Mouse (Mus musculus): Measurements from ENCODE around the gene Eif4a1. TPM values are rescaled to one million over a fixed set of nuclear protein-coding genes. Genes with fewer than 3 reads are reported as not detected.
A peak's percentile ranks its signal among the peaks of the same experiment; 100 is the strongest.

Gene Eif4a1
- polyA plus RNA-seq (2014; fragmentation: Nextera tagmentation; extraction: Ambion mirVana): 729 and 1,177 TPM in 2 replicates

DNA sequence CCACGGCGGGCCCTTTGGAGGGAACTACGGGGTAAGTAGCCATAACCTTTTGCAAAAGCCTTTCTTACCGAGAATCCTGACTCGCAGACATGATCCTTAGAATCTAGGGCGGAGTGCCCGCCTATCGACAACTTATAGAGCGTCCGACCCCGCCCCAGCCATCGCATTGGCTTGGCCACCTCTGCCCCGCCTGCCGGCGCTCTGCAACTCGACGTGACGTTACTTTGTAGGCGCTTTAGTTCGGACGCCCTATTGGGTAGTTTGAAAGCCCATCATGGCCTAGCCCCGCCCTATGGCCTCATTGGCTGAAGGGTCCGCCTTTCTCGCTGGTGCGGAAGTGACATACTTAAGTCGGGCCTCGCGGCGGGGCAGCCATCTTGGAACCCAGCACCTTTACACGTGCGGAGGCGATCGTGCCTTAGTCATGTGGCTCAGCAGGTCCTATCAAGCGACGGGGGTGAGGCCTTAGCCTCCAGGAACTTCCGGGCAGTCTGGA lies at the start of gene Eif4a1:
TSS of gene Eif4a1 (minus strand) at position 213 of the 496 bp plus-strand sequence.
- Histone ChIP-seq H3K27me3 (ENCODE audit: control insufficient read depth, insufficient read depth, low read length) (no peaks in the 10 kb centered on the region), H3K4me2 (replicated peaks; ENCODE audit: low read depth, low read length) (peak within 1 kb of the TSS; percentile 65), H3K9ac (ENCODE audit: low read depth, low read length) (peak within 1 kb of the TSS; percentile 100), H3K27ac (ENCODE audit: low read depth, low read length) (peak within 1 kb of the TSS; percentile 97), H3K4me3 (ENCODE audit: low read length) (peak within 1 kb of the TSS; percentile 100), H3K9me3 (ENCODE audit: control insufficient read depth, low read length) (no peaks in the 10 kb centered on the region), H3K36me3 (ENCODE audit: control insufficient read depth, insufficient read depth, low read length) (peaks cover 78% of the 10 kb centered on the region), H3K4me1 (ENCODE audit: control insufficient read depth, insufficient read depth, low read length) (peaks cover 9% of the 10 kb centered on the region; the same call in 1 of the 2 replicates)
- under 1% methylated on average over 36 of the region's 36 CpGs for WGBS
- ATAC-seq (ENCODE audit: low FRiP score, low TSS enrichment): peak; percentile 98

- Histone ChIP-seq H3K4me1 (ENCODE audit: control insufficient read depth, insufficient read depth, low read length) (peaks cover 4% of the 10 kb centered on the region; the same call in 1 of the 2 replicates), H3K4me2 (replicated peaks; ENCODE audit: low read depth, low read length) (no peak overlapping the region), H3K4me3 (ENCODE audit: low read length) (no peak overlapping the region), H3K9me3 (ENCODE audit: control insufficient read depth, low read length) (no peaks in the 10 kb centered on the region), H3K36me3 (ENCODE audit: control insufficient read depth, insufficient read depth, low read length) (no peaks in the 10 kb centered on the region), H3K9ac (ENCODE audit: low read depth, low read length) (no peak overlapping the region), H3K27ac (ENCODE audit: low read depth, low read length) (no peak overlapping the region), H3K27me3 (ENCODE audit: control insufficient read depth, insufficient read depth, low read length) (no peaks in the 10 kb centered on the region)
- 52% methylated on average over 6 of the region's 6 CpGs for WGBS
- ATAC-seq (ENCODE audit: low FRiP score, low TSS enrichment): no peak
Measured at GRCm38 (mm10) chr11:69720852-69721251, 48.6 kb upstream of the Eif4a1 start.

GRCm38 (mm10) chr11:69719423-69719822 lies 47.2 kb upstream of the Eif4a1 start:
- peaks cover 17% of the 10 kb centered on the region for H3K4me1 ChIP-seq (ENCODE audit: control insufficient read depth, insufficient read depth, low read length)
- H3K27me3 ChIP-seq (ENCODE audit: control insufficient read depth, insufficient read depth, low read length): no peaks in the 10 kb centered on the region
- no peak overlapping the region for H3K4me2 ChIP-seq (replicated peaks; ENCODE audit: low read depth, low read length)
- WGBS: 77% methylated on average over 6 of the region's 6 CpGs
- H3K27ac ChIP-seq (ENCODE audit: low read depth, low read length): no peak overlapping the region
- H3K4me3 ChIP-seq (ENCODE audit: low read length): no peak overlapping the region
- no peaks in the 10 kb centered on the region for H3K36me3 ChIP-seq (ENCODE audit: control insufficient read depth, insufficient read depth, low read length)
- no peak overlapping the region for H3K9ac ChIP-seq (ENCODE audit: low read depth, low read length)
- no peaks in the 10 kb centered on the region for H3K9me3 ChIP-seq (ENCODE audit: control insufficient read depth, low read length)
- no peak for ATAC-seq (ENCODE audit: low FRiP score, low TSS enrichment)

DNA sequence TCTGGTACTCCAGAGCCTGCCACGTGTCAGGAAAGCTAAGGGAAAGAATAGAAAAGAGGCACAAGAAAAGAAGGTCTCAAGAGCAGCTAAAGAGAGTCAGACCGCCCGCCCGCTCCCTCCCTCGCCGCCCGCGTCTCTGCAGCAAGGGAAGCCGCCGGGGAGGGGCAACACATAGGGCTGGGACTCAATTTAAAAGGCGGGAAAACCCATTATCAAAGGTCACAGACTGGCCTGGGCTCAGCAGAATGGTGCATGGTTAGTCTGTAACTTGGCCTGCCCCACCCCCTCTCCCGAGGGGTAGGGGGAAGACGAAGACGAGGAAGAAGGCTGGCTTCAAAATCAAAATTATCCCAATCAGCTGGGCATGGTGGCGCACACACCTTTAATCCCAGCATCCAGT lies 46.4 kb upstream of the Eif4a1 start:
- no peak for ATAC-seq (ENCODE audit: low FRiP score, low TSS enrichment)
- Histone ChIP-seq H3K4me2 (replicated peaks; ENCODE audit: low read depth, low read length) (no peak overlapping the region), H3K4me1 (ENCODE audit: control insufficient read depth, insufficient read depth, low read length) (peaks cover 20% of the 10 kb centered on the region), H3K27ac (ENCODE audit: low read depth, low read length) (no peak overlapping the region), H3K36me3 (ENCODE audit: control insufficient read depth, insufficient read depth, low read length) (no peaks in the 10 kb centered on the region), H3K9ac (ENCODE audit: low read depth, low read length) (no peak overlapping the region), H3K9me3 (ENCODE audit: control insufficient read depth, low read length) (no peaks in the 10 kb centered on the region), H3K4me3 (ENCODE audit: low read length) (no peak overlapping the region), H3K27me3 (ENCODE audit: control insufficient read depth, insufficient read depth, low read length) (no peaks in the 10 kb centered on the region)
- WGBS: 27% methylated on average over 15 of the region's 15 CpGs

DNA sequence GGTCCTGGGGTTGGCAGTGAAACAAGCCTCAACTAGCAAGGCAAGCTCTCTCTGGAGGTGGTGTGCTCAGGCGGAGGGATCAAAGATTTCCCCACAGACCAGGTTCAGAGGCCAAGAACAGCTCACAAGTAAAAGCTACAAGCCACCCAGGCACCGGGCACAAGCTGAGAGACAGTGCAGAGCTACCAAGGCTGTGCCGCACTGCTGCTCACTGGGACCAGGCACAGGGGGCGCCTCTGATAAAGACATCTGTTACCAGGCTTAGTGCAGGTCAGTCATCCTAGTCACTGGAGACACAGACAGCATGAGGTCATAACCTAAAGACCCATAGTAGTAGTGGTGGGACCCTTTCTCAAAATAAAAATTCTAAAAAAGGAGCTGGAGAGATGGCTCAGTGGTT lies 44.7 kb upstream of the Eif4a1 start:
- no peak overlapping the region for H3K27ac ChIP-seq (ENCODE audit: low read depth, low read length)
- no peaks in the 10 kb centered on the region for H3K9me3 ChIP-seq (ENCODE audit: control insufficient read depth, low read length)
- no peaks in the 10 kb centered on the region for H3K36me3 ChIP-seq (ENCODE audit: control insufficient read depth, insufficient read depth, low read length)
- no peak overlapping the region for H3K9ac ChIP-seq (ENCODE audit: low read depth, low read length)
- H3K4me3 ChIP-seq (ENCODE audit: low read length): no peak overlapping the region
- H3K27me3 ChIP-seq (ENCODE audit: control insufficient read depth, insufficient read depth, low read length): no peaks in the 10 kb centered on the region
- H3K4me2 ChIP-seq (replicated peaks; ENCODE audit: low read depth, low read length): no peak overlapping the region
- peaks cover 20% of the 10 kb centered on the region for H3K4me1 ChIP-seq (ENCODE audit: control insufficient read depth, insufficient read depth, low read length)
- 70% methylated on average over 4 of the region's 4 CpGs for WGBS
- ATAC-seq (ENCODE audit: low FRiP score, low TSS enrichment): no peak

DNA sequence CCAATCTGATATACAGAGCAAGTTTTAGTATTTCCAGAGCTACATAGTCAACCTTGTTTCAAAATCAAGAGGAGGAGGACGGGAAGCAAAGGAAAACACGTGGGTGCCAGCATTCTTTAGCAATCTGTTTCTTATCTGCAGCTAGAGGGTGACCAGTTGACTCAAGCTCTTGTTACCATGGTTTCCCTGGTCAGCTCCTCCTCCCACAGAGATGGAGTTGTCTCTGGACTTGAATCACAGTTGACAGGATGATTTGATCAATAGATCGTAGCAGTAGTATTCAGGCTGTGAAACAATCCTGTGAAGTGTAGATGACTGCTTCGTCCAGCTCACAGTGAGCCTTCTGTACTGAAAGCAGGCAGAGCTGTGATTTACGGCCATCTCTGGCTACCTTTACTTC lies 43.7 kb upstream of the Eif4a1 start:
- peaks cover 20% of the 10 kb centered on the region for H3K4me1 ChIP-seq (ENCODE audit: control insufficient read depth, insufficient read depth, low read length)
- ATAC-seq (ENCODE audit: low FRiP score, low TSS enrichment): peak; percentile 33; the same call in 1 of the 2 replicates
- no peaks in the 10 kb centered on the region for H3K9me3 ChIP-seq (ENCODE audit: control insufficient read depth, low read length)
- WGBS: 14% methylated on average over 5 of the region's 5 CpGs
- no peaks in the 10 kb centered on the region for H3K27me3 ChIP-seq (ENCODE audit: control insufficient read depth, insufficient read depth, low read length)
- no peaks in the 10 kb centered on the region for H3K36me3 ChIP-seq (ENCODE audit: control insufficient read depth, insufficient read depth, low read length)
- no peak overlapping the region for H3K4me3 ChIP-seq (ENCODE audit: low read length)
- no peak overlapping the region for H3K4me2 ChIP-seq (replicated peaks; ENCODE audit: low read depth, low read length)
- H3K9ac ChIP-seq (ENCODE audit: low read depth, low read length): no peak overlapping the region; the same call in 1 of the 2 replicates
- H3K27ac ChIP-seq (ENCODE audit: low read depth, low read length): peak overlapping the region; percentile 57; the same call in 1 of the 2 replicates

DNA sequence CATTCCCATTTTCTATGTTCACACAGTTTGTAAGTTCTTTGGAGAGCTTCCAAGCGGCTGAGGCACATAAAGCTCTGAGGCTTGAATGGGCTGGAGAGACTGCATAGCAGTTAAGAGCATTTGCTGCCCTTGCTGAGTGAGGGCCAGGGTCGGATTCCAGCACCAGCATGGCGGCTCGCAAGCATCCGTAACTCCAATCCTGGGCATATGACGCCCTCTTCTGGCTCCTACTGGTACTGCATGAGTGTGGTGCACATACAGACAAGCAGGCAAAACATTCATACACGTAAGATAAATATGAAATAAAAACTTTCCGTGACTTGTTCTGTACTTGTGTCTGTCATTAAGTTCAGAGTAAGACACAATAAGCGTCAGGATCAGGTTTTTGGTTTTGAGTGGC lies 43.3 kb upstream of the Eif4a1 start:
- H3K9me3 ChIP-seq (ENCODE audit: control insufficient read depth, low read length): no peaks in the 10 kb centered on the region
- H3K4me2 ChIP-seq (replicated peaks; ENCODE audit: low read depth, low read length): no peak overlapping the region
- WGBS: 53% methylated on average over 9 of the region's 9 CpGs

GRCm38 (mm10) chr11:69714636-69715329 lies 42.6 kb upstream of the Eif4a1 start:
- Histone ChIP-seq H3K9me3 (ENCODE audit: control insufficient read depth, low read length) (no peaks in the 10 kb centered on the region), H3K36me3 (ENCODE audit: control insufficient read depth, insufficient read depth, low read length) (no peaks in the 10 kb centered on the region), H3K4me2 (replicated peaks; ENCODE audit: low read depth, low read length) (peak overlapping the region; percentile 11), H3K9ac (ENCODE audit: low read depth, low read length) (no peak overlapping the region), H3K4me3 (ENCODE audit: low read length) (no peak overlapping the region), H3K27me3 (ENCODE audit: control insufficient read depth, insufficient read depth, low read length) (no peaks in the 10 kb centered on the region), H3K4me1 (ENCODE audit: control insufficient read depth, insufficient read depth, low read length) (peaks cover 20% of the 10 kb centered on the region), H3K27ac (ENCODE audit: low read depth, low read length) (peak overlapping the region; percentile 57)
- ATAC-seq (ENCODE audit: low FRiP score, low TSS enrichment): peak; percentile 66
- WGBS: 35% methylated on average over 18 of the region's 18 CpGs

More for the DNA sequence above, 43.3 kb upstream of the Eif4a1 start:
- ATAC-seq (ENCODE audit: low FRiP score, low TSS enrichment): no peak
- Histone ChIP-seq H3K36me3 (ENCODE audit: control insufficient read depth, insufficient read depth, low read length) (no peaks in the 10 kb centered on the region), H3K27me3 (ENCODE audit: control insufficient read depth, insufficient read depth, low read length) (no peaks in the 10 kb centered on the region), H3K4me3 (ENCODE audit: low read length) (no peak overlapping the region), H3K4me1 (ENCODE audit: control insufficient read depth, insufficient read depth, low read length) (peaks cover 20% of the 10 kb centered on the region), H3K9ac (ENCODE audit: low read depth, low read length) (no peak overlapping the region), H3K27ac (ENCODE audit: low read depth, low read length) (peak overlapping the region; percentile 57)

- Histone ChIP-seq H3K4me1 (ENCODE audit: control insufficient read depth, insufficient read depth, low read length) (peaks cover 20% of the 10 kb centered on the region), H3K4me3 (ENCODE audit: low read length) (no peak overlapping the region), H3K27me3 (ENCODE audit: control insufficient read depth, insufficient read depth, low read length) (no peaks in the 10 kb centered on the region), H3K36me3 (ENCODE audit: control insufficient read depth, insufficient read depth, low read length) (no peaks in the 10 kb centered on the region), H3K4me2 (replicated peaks; ENCODE audit: low read depth, low read length) (no peak overlapping the region), H3K9me3 (ENCODE audit: control insufficient read depth, low read length) (no peaks in the 10 kb centered on the region), H3K27ac (ENCODE audit: low read depth, low read length) (peak overlapping the region; percentile 47), H3K9ac (ENCODE audit: low read depth, low read length) (no peak overlapping the region)
- ATAC-seq (ENCODE audit: low FRiP score, low TSS enrichment): peak; percentile 48; the same call in 1 of the 2 replicates
- 47% methylated on average over 20 of the region's 20 CpGs for WGBS
Measured at GRCm38 (mm10) chr11:69712954-69713672, 40.9 kb upstream of the Eif4a1 start.

All from kidney, embryonic 14.5 days (tissue).